Mouse (Mus musculus): Measurements from ENCODE around the gene Myoc. TPM values are rescaled to one million over a fixed set of nuclear protein-coding genes. Genes with fewer than 3 reads are reported as not detected.

The Myoc gene
- polyA plus RNA-seq, 1 experiment from 2014 or later: 0.09 TPM

DNA sequence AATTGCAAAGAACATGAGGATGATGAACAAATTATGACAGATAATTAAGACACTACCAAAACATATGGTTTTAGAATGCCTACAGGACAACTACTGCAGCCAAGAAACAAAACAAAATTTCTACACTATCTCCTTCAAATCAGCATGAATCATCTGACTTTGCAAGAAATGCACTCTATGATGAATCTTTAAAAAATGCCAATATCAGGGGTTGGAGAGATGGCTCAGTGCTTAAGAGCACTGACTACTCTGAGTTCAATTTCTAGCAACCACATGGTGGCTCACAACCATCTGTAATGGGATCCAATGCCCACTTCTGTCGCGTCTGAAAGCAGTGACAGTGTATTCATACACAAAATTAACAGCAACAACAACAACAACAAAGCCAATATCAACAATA is 54.8 kb downstream of the Myoc start:
- H3K9ac ChIP-seq (ENCODE audit: low read length): no peak overlapping the region
- H3K9me3 ChIP-seq (ENCODE audit: control insufficient read depth, low read length): no peaks in the 10 kb centered on the region
- H3K27me3 ChIP-seq (ENCODE audit: control insufficient read depth, insufficient read depth, low read depth, low read length): no peaks in the 10 kb centered on the region
- H3K36me3 ChIP-seq (ENCODE audit: control insufficient read depth, insufficient read depth, low read length): peaks cover 41% of the 10 kb centered on the region
- no peak overlapping the region for H3K4me2 ChIP-seq (ENCODE audit: low read depth, low read length)
- WGBS: 90% methylated on average over 2 of the region's 2 CpGs
- H3K4me1 ChIP-seq (replicated peaks; ENCODE audit: control insufficient read depth, insufficient read depth, low read length): no peaks in the 10 kb centered on the region
- H3K27ac ChIP-seq (ENCODE audit: low read length): no peak overlapping the region
- no peak for ATAC-seq (ENCODE audit: low read depth)
- H3K4me3 ChIP-seq (ENCODE audit: low read length): no peak overlapping the region

DNA sequence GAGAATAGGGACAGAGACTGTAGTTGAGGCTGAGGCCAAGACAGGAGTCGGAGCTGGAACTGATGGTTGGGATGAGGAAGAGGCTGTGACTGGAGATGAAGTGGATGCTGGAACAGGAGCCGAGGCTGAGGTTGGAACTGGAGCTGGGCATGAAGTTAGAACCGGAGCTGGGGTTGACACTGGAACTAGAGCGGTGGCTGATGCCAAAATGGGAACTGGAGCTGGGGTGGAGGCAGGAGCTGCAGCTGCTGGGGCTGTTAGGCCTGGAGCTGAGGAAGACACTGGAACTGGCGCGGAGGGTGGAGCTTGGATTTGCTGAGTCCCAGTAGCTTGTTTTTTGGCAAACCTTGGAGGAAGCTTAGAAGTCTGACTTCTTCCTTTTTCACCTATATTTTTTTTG is 58.9 kb downstream of the Myoc start:
- Histone ChIP-seq H3K27me3 (ENCODE audit: control insufficient read depth, insufficient read depth, low read depth, low read length) (no peaks in the 10 kb centered on the region), H3K4me2 (ENCODE audit: low read depth, low read length) (no peak overlapping the region), H3K4me1 (replicated peaks; ENCODE audit: control insufficient read depth, insufficient read depth, low read length) (no peaks in the 10 kb centered on the region), H3K9me3 (ENCODE audit: control insufficient read depth, low read length) (no peaks in the 10 kb centered on the region), H3K36me3 (ENCODE audit: control insufficient read depth, insufficient read depth, low read length) (peaks cover 30% of the 10 kb centered on the region), H3K9ac (ENCODE audit: low read length) (no peak overlapping the region), H3K27ac (ENCODE audit: low read length) (no peak overlapping the region), H3K4me3 (ENCODE audit: low read length) (no peak overlapping the region)
- ATAC-seq (ENCODE audit: low read depth): no peak
- WGBS: 92% methylated on average over 6 of the region's 6 CpGs

Small RNAs within 50 kb of the gene (microRNA-seq; reads per million reads assigned to microRNA genes)
- not detected for gene Gm27616

Other genes starting within 250 kb of the Myoc start
- gene Dnm3, start 161.1 kb upstream of the Myoc start, polyA plus RNA-seq (2015; fragmentation: Nextera tagmentation; extraction: Ambion mirVana): 2.8 and 3.0 TPM in 2 replicates
- gene Mettl13, start 90.6 kb upstream of the Myoc start, polyA plus RNA-seq (2015; fragmentation: Nextera tagmentation; extraction: Ambion mirVana): 21.3 and 22.9 TPM in 2 replicates
- gene Vamp4, start 68.6 kb upstream of the Myoc start, polyA plus RNA-seq (2015; fragmentation: Nextera tagmentation; extraction: Ambion mirVana): 52.3 and 57.7 TPM in 2 replicates
- not detected in 2 replicates for gene Myocos, start 19.1 kb downstream of the Myoc start, polyA plus RNA-seq (2015; fragmentation: Nextera tagmentation; extraction: Ambion mirVana)
- 147 TPM in 2 replicates for gene Prrc2c, start 101.4 kb downstream of the Myoc start, polyA plus RNA-seq (2015; fragmentation: Nextera tagmentation; extraction: Ambion mirVana)
- gene Fmo4, start 174.8 kb downstream of the Myoc start, polyA plus RNA-seq (2015; fragmentation: Nextera tagmentation; extraction: Ambion mirVana): 2.4 and 3.3 TPM in 2 replicates
- gene Fmo1, start 227.5 kb downstream of the Myoc start, polyA plus RNA-seq (2015; fragmentation: Nextera tagmentation; extraction: Ambion mirVana): 29.2 and 41.0 TPM in 2 replicates

All from lung, embryonic 16.5 days (tissue).